Mouse (Mus musculus): Measurements from ENCODE around the gene Ensa.

Gene Ensa

DNA sequence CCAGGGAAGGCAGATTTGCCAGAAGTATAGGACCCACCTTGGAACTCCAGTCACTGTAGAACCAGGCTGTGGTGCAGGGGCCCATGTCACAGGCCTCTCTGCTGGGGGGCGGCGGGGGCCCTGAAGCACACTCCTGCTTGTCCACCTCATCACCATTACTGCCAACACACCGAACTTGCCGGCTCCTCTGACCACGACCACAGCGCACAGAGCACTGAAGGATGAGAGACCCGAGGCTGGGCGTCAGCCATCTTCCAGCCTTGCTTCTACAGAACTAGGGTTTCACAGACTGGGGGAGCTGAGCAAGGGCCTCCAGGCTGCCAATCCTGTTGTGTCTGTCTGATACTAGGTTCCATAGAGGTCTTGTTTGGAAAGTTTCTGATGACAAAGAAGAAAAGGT is 54.8 kb downstream of the Ensa start:
- DNase-seq (ENCODE audit: extremely low read depth, low read depth): no peak

DNA sequence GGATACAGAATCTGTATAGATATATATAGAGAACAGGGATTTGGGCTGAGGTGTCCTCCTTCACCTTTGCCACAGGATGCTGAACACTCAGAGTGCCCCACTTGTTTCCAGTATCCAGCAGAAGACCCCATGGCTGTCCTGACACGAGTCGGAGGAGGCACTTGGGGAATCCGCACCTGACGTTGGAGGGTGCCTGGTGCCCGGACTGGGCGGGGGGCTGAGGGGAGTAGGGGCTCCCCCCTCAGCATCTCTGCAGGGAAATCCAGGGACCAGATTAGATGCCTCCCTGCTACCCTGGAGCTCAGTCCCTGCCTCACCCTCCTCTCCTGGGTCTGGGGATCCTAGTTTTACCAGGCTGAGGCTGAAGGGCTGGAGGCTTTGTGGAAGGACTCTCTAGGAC is 55.9 kb downstream of the Ensa start:
- no peak for DNase-seq (ENCODE audit: extremely low read depth, low read depth)

GRCm38 (mm10) chr3:95681365-95681764 is 56.6 kb downstream of the Ensa start:
- no peak for DNase-seq (ENCODE audit: extremely low read depth, low read depth)
